Mouse (Mus musculus): ENCODE results near the gene Sash3.

DNA sequence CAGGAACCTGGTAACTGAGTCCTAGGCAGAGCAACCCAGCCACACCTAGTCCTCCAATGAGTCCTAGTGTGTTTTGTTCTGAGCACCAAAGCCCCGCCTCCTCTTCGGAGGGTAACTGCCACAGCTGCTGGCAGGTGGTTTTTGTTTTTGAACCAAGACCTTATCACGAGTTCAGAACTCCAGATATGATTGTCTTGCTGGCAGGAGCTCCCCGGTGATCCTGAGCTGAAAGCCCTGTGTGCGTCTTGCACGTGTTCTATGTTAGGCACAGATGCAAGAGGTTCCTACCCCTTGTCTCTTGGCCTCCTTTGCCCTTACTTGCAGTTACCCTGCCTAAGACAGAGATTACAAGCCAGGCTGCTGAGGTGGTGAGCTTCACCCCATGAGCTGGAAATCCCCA, 4.8 kb upstream of the Sash3 start:
- TF ChIP-seq CHD2 (IDR thresholded peaks at IDR 0.05; ENCODE audit: low read depth, low read length): no peak
- TF ChIP-seq ZNF384 (IDR thresholded peaks at IDR 0.05; ENCODE audit: low read depth, low read length): no peak
- no peak for TF ChIP-seq MAFK (IDR thresholded peaks at IDR 0.05; ENCODE audit: insufficient read depth, low read depth, low read length)
- TF ChIP-seq HCFC1 (IDR thresholded peaks at IDR 0.05; ENCODE audit: borderline replicate concordance, insufficient read depth, low read length): no peak
